Mouse (Mus musculus) neural tube, embryonic 12.5 days (tissue): ENCODE measurements around the gene Polr3b. TPM values are rescaled to one million over a fixed set of nuclear protein-coding genes. Genes with fewer than 3 reads are reported as not detected.

ENCODE experiments used
- ATAC-seq: fragments of 200-750 bp; cut with Nextera tagmentation; 2 replicates; pipeline ENCODE4 v1.8.0; 2017; ENCODE audit warnings: low read depth, mild to moderate bottlenecking, moderate TSS enrichment, moderate library complexity; ENCODE audit not compliant: low FRiP score
- H3K27ac ChIP-seq: fragments of 300-500 bp; sonication (generic); 2 replicates; pipeline ENCODE4 v1.5.1; 2016
- H3K27me3 ChIP-seq: fragments of 300-500 bp; sonication (generic); replicated peaks from 2 replicates; pipeline ENCODE4 v1.6.1; 2016; ENCODE audit warnings: mild to moderate bottlenecking
- H3K36me3 ChIP-seq: fragments of 300-500 bp; sonication (generic); 2 replicates; pipeline ENCODE4 v1.6.1; 2016; ENCODE audit warnings: mild to moderate bottlenecking
- H3K4me1 ChIP-seq: fragments of 300-500 bp; sonication (generic); 2 replicates; pipeline ENCODE4 v1.6.1; 2016
- H3K4me2 ChIP-seq: fragments of 300-500 bp; sonication (generic); replicated peaks from 2 replicates; pipeline ENCODE4 v1.6.1; 2016; ENCODE audit warnings: mild to moderate bottlenecking
- H3K4me3 ChIP-seq: fragments of 300-500 bp; sonication (generic); 2 replicates; pipeline ENCODE4 v1.5.1; 2016
- H3K9ac ChIP-seq: fragments of 300-500 bp; sonication (generic); 2 replicates; pipeline ENCODE4 v1.6.1; 2016; ENCODE audit warnings: mild to moderate bottlenecking
- H3K9me3 ChIP-seq: fragments of 300-500 bp; sonication (generic); 2 replicates; pipeline ENCODE4 v1.6.1; 2016; ENCODE audit warnings: mild to moderate bottlenecking
- WGBS: fragments of 180-500 bp; shearing (Covaris S2); methylation state at CpG from one replicate; pipeline ENCODE4 v1.1.7; 2016; 5-methylcytosine and 5-hydroxymethylcytosine counted together
- polyA plus RNA-seq: library from polyadenylated mRNA; unstranded; fragments of >200 nt; fragmentation: Nextera tagmentation; extraction: Ambion mirVana; gene quantifications from 2 replicates; pipeline ENCODE4 v1.2.1, GENCODE M21; 2016

The Polr3b gene
- polyA plus RNA-seq, 1 experiment from 2014 or later, result 19.8 TPM

DNA sequence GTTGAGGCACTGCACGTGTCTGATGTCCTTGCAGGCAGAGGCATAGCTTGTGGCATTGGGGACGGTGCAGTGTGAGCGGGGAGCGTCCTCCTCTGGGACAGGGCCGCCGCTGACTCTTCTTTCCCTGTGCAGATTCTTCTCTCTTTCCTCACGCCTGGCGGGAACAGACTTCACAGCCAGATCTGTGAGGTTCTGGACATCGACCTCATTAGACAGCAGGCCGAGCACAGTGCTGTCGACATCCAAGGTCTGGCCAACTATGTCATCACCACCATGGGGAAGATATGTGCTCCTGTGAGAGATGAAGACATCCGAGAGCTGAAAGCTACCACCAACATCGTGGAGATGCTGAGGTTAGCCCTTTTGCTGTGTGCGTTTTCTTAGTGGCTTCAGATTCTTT lies 31.1 kb upstream of the Polr3b start:
- WGBS, result 86% methylated on average over 14 of the region's 14 CpGs
- Histone ChIP-seq H3K4me3 (no peak overlapping the region), H3K4me1 (no peaks in the 10 kb centered on the region), H3K4me2 (no peak overlapping the region), H3K36me3 (peaks cover 6% of the 10 kb centered on the region; the same call in 1 of the 2 replicates), H3K9ac (no peak overlapping the region), H3K27ac (no peak overlapping the region), H3K27me3 (no peaks in the 10 kb centered on the region), H3K9me3 (no peaks in the 10 kb centered on the region)
- no peak for ATAC-seq

DNA sequence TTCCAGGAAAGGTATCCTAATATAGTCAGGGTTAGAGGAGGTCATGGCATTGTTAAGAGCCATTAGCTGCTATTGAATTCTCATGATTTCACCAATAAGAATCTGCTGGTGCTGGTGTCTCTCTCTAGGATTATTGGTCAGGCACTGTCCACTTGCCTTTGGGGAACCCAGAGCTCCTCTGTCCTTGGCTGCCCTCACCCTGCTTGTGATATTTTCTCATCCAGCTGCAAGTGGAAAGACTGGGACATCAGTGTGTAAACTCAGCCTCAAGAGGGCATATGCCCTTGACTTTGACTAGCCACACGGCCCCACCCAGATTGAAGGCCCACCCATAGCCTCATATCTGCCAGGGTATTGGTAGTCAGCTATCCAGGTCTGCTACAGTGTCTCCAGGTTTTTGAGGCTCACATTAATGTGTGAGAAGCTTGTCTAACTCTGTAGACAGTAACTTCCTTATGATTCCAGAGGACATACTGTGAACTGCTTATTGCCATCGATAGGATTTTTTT lies 30.4 kb upstream of the Polr3b start:
- no peaks in the 10 kb centered on the region for H3K9me3 ChIP-seq
- 87% methylated on average over 2 of the region's 2 CpGs for WGBS
- ATAC-seq, result no peak
- H3K36me3 ChIP-seq, result peaks cover 6% of the 10 kb centered on the region; the same call in 1 of the 2 replicates
- H3K4me2 ChIP-seq, result no peak overlapping the region
- no peak overlapping the region for H3K9ac ChIP-seq
- no peaks in the 10 kb centered on the region for H3K27me3 ChIP-seq
- H3K27ac ChIP-seq, result no peak overlapping the region
- no peaks in the 10 kb centered on the region for H3K4me1 ChIP-seq
- H3K4me3 ChIP-seq, result no peak overlapping the region

GRCm38 (mm10) chr10:84592745-84593144 lies 29.3 kb upstream of the Polr3b start:
- H3K9me3 ChIP-seq, result no peaks in the 10 kb centered on the region
- no peak overlapping the region for H3K4me2 ChIP-seq
- H3K27me3 ChIP-seq, result no peaks in the 10 kb centered on the region
- no peak for ATAC-seq
- H3K9ac ChIP-seq, result no peak overlapping the region
- H3K36me3 ChIP-seq, result peaks cover 6% of the 10 kb centered on the region; the same call in 1 of the 2 replicates
- WGBS, result 59% methylated on average over 3 of the region's 3 CpGs
- H3K27ac ChIP-seq, result no peak overlapping the region
- no peaks in the 10 kb centered on the region for H3K4me1 ChIP-seq
- no peak overlapping the region for H3K4me3 ChIP-seq

DNA sequence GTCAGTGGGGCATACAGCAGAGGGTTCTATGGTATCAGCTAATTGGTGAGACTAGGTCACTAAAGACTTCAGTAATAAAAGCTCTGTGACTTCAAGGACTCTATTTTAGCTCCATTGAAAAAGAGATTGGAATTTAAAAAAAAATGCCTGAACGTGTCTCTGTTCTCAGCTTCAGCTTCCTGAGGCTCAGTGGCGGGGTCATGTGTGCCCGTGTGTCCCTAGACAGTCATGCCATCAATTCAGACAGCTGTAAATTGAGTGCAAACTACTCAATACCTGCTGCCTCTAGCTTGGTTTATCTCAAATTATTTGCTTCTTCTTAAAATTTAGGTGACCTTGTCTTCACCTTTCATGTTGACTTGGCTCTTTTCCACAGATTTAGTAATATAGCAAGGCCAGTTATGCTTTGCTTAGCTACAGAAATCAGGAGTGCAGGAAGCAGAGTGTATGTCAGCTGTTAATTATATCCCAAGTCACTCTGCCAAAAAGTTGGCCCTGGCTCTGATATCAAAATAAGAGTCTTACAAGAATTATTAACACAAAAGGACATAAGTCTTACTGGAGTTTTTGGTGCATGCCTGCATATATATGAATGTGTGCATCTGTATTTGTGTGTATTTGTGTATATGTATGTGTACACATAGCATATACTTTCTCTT lies 24.8 kb upstream of the Polr3b start:
- no peak overlapping the region for H3K4me2 ChIP-seq
- H3K27me3 ChIP-seq, result no peaks in the 10 kb centered on the region
- H3K36me3 ChIP-seq, result no peaks in the 10 kb centered on the region
- ATAC-seq, result no peak
- 70% methylated on average over 3 of the region's 3 CpGs for WGBS
- H3K4me3 ChIP-seq, result no peak overlapping the region
- no peak overlapping the region for H3K27ac ChIP-seq
- H3K4me1 ChIP-seq, result no peaks in the 10 kb centered on the region
- no peak overlapping the region for H3K9ac ChIP-seq
- no peaks in the 10 kb centered on the region for H3K9me3 ChIP-seq

GRCm38 (mm10) chr10:84598172-84598571 lies 23.9 kb upstream of the Polr3b start:
- Histone ChIP-seq H3K27me3 (no peaks in the 10 kb centered on the region), H3K36me3 (no peaks in the 10 kb centered on the region), H3K9me3 (no peaks in the 10 kb centered on the region), H3K4me1 (no peaks in the 10 kb centered on the region), H3K4me2 (no peak overlapping the region), H3K4me3 (no peak overlapping the region), H3K27ac (no peak overlapping the region), H3K9ac (no peak overlapping the region)
- ATAC-seq, result no peak
- 35% methylated on average over 1 of the region's 1 CpGs for WGBS

- no peak overlapping the region for H3K4me2 ChIP-seq
- no peaks in the 10 kb centered on the region for H3K27me3 ChIP-seq
- H3K36me3 ChIP-seq, result no peaks in the 10 kb centered on the region
- no peaks in the 10 kb centered on the region for H3K9me3 ChIP-seq
- 90% methylated on average over 6 of the region's 6 CpGs for WGBS
- no peak for ATAC-seq
- no peaks in the 10 kb centered on the region for H3K4me1 ChIP-seq
- H3K27ac ChIP-seq, result no peak overlapping the region
- no peak overlapping the region for H3K9ac ChIP-seq
- H3K4me3 ChIP-seq, result no peak overlapping the region
Measured at GRCm38 (mm10) chr10:84600136-84600535, 22.0 kb upstream of the Polr3b start.

DNA sequence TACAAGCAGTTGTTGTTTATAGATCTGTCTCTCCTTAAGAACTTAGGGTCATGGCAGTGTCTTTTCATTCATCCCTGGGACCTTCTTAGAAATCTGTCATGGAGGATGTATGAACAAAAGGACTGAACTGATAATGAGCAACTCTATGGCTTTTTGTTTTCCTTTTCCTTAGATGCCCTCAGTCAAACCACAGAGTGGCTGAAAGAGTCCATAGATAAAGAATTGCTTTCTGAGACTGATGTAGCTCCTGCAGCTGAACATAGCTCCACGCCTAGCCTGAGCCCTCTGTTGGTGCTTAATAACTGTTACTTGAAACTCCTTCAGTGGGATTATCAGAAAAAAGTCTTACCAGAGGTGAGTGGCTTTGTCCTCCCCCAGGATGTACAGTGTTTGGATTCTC lies 17.8 kb upstream of the Polr3b start:
- H3K4me3 ChIP-seq, result no peak overlapping the region
- ATAC-seq, result no peak
- 56% methylated on average over 1 of the region's 1 CpGs for WGBS

DNA sequence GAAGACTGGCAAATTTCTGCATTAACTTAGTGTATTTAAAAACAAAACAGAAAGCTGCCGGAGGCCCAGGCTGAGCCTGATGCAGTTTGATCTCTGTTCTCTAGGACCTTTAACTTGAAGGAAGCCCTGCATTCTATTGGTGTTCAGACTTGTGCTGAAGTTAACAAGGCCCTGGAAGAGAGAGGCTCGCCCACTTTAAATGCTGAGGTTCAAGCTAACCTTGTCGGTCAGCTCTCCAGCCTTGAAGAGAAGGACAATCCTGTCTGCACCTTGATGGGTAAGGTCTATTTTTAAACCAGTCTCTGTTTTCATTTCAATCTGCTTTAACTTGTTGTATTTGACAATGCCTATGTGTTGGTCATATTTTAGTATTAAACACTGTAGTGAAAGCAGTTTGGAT lies 13.7 kb upstream of the Polr3b start:
- WGBS, result 93% methylated on average over 3 of the region's 3 CpGs

More for the DNA sequence above, 17.8 kb upstream of the Polr3b start:
- no peak overlapping the region for H3K27ac ChIP-seq
- no peaks in the 10 kb centered on the region for H3K9me3 ChIP-seq
- no peaks in the 10 kb centered on the region for H3K27me3 ChIP-seq
- H3K4me2 ChIP-seq, result no peak overlapping the region
- no peaks in the 10 kb centered on the region for H3K36me3 ChIP-seq
- no peaks in the 10 kb centered on the region for H3K4me1 ChIP-seq
- no peak overlapping the region for H3K9ac ChIP-seq

DNA sequence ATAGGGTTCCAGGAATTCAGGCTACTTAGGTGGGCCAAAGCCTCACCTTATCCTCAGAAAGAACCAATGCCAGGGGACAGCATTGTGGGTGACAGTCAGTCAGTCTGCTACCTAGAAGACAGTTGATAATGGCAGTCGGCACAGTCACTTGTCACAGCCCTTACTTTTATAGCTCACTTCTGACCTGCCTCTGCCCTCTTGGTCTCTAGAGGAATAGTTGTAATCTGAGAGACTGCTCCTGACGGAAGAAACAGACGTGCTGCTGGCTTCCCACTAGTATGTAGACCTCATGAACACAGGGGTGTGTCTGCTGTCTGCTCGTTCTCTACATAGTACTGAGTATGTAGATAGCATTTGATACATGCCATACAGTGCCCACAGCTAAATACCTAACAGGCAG lies 11.8 kb upstream of the Polr3b start:
- no peak overlapping the region for H3K4me3 ChIP-seq
- H3K9ac ChIP-seq, result no peak overlapping the region
- no peaks in the 10 kb centered on the region for H3K9me3 ChIP-seq
- H3K4me1 ChIP-seq, result no peaks in the 10 kb centered on the region
- no peaks in the 10 kb centered on the region for H3K36me3 ChIP-seq
- 34% methylated on average over 4 of the region's 4 CpGs for WGBS
- no peak overlapping the region for H3K27ac ChIP-seq
- H3K4me2 ChIP-seq, result no peak overlapping the region
- H3K27me3 ChIP-seq, result no peaks in the 10 kb centered on the region
- no peak for ATAC-seq

More for the DNA sequence above, 13.7 kb upstream of the Polr3b start:
- H3K9me3 ChIP-seq, result no peaks in the 10 kb centered on the region
- H3K27me3 ChIP-seq, result no peaks in the 10 kb centered on the region
- no peak overlapping the region for H3K4me3 ChIP-seq
- H3K4me1 ChIP-seq, result no peaks in the 10 kb centered on the region
- no peak overlapping the region for H3K4me2 ChIP-seq
- ATAC-seq, result no peak
- H3K27ac ChIP-seq, result no peak overlapping the region
- no peaks in the 10 kb centered on the region for H3K36me3 ChIP-seq
- H3K9ac ChIP-seq, result no peak overlapping the region

GRCm38 (mm10) chr10:84610783-84611182 lies 11.3 kb upstream of the Polr3b start:
- Histone ChIP-seq H3K27ac (no peak overlapping the region), H3K4me3 (no peak overlapping the region), H3K27me3 (no peaks in the 10 kb centered on the region), H3K9me3 (no peaks in the 10 kb centered on the region), H3K4me1 (no peaks in the 10 kb centered on the region), H3K9ac (no peak overlapping the region), H3K4me2 (no peak overlapping the region), H3K36me3 (no peaks in the 10 kb centered on the region)
- 86% methylated on average over 3 of the region's 3 CpGs for WGBS
- ATAC-seq, result no peak

DNA sequence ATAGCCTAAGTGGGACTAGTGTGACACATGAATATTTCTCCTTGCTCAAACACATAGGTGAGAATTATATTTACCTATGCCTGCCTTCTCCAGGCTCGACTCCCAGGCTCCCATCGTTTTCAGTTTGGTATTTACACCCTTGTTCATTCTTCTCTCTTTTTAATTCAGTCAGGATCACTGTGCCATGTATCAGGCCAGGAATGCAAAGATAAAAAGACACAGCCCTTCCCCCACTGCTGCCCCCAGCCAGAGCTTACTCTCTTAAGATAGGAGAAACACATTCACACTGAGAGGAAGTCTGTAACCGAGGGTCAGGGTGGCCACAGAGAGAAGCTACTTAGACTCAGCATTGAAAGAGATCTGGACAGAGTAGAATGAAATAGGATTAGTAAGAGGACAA lies 10.4 kb upstream of the Polr3b start:
- H3K27ac ChIP-seq, result no peak overlapping the region
- H3K4me3 ChIP-seq, result no peak overlapping the region
- H3K4me2 ChIP-seq, result no peak overlapping the region
- WGBS, result 71% methylated on average over 3 of the region's 3 CpGs
- no peak overlapping the region for H3K9ac ChIP-seq
- H3K9me3 ChIP-seq, result no peaks in the 10 kb centered on the region
- no peaks in the 10 kb centered on the region for H3K27me3 ChIP-seq
- ATAC-seq, result no peak
- no peaks in the 10 kb centered on the region for H3K36me3 ChIP-seq
- no peaks in the 10 kb centered on the region for H3K4me1 ChIP-seq

GRCm38 (mm10) chr10:84612281-84612680 lies 9.8 kb upstream of the Polr3b start:
- Histone ChIP-seq H3K4me2 (no peak overlapping the region), H3K9me3 (no peaks in the 10 kb centered on the region), H3K4me3 (no peak overlapping the region), H3K36me3 (no peaks in the 10 kb centered on the region), H3K27ac (no peak overlapping the region), H3K27me3 (no peaks in the 10 kb centered on the region), H3K4me1 (no peaks in the 10 kb centered on the region), H3K9ac (no peak overlapping the region)
- WGBS, result 93% methylated on average over 2 of the region's 2 CpGs
- no peak for ATAC-seq

GRCm38 (mm10) chr10:84613366-84613765 lies 8.7 kb upstream of the Polr3b start:
- ATAC-seq, result no peak
- no peaks in the 10 kb centered on the region for H3K9me3 ChIP-seq
- H3K36me3 ChIP-seq, result no peaks in the 10 kb centered on the region
- H3K27ac ChIP-seq, result no peak overlapping the region
- no peaks in the 10 kb centered on the region for H3K27me3 ChIP-seq
- H3K4me3 ChIP-seq, result no peak overlapping the region
- no peak overlapping the region for H3K4me2 ChIP-seq
- WGBS, result 84% methylated on average over 8 of the region's 8 CpGs
- no peak overlapping the region for H3K9ac ChIP-seq
- H3K4me1 ChIP-seq, result no peaks in the 10 kb centered on the region
